Mouse (Mus musculus) adrenal gland (tissue): ENCODE data around the gene Mien1.

Experiments
- intact Hi-C: fragments of 180-260 bp; cut with DNase I; formaldehyde crosslinking; loops from one replicate; pipeline ENCODE4 v1.15.1; 2025
- long read RNA-seq, 2 experiments: library from polyadenylated mRNA; unstranded; transcript quantifications; one replicate each; pipeline ENCODE4 v2.0.0; 2020; ENCODE audit warnings: borderline replicate concordance in 1 of 2; ENCODE audit not compliant: insufficient replicate concordance in 1 of 2

The Mien1 gene
- long read RNA-seq, experiment 1, transcript Mien1-201 (4 exons, 747 nt): major isoform, 72 of 77 reads
- long read RNA-seq, experiment 1, partial matches to known transcripts: 3 of 77 reads
- long read RNA-seq, experiment 1, other reads (novel, unspliced or antisense): 2 of 77 reads
- long read RNA-seq, experiment 2, transcript Mien1-201 (4 exons, 747 nt): major isoform, 81 of 96 reads
- long read RNA-seq, experiment 2, partial matches to known transcripts: 13 of 96 reads
- long read RNA-seq, experiment 2, other reads (novel, unspliced or antisense): 2 of 96 reads

DNA sequence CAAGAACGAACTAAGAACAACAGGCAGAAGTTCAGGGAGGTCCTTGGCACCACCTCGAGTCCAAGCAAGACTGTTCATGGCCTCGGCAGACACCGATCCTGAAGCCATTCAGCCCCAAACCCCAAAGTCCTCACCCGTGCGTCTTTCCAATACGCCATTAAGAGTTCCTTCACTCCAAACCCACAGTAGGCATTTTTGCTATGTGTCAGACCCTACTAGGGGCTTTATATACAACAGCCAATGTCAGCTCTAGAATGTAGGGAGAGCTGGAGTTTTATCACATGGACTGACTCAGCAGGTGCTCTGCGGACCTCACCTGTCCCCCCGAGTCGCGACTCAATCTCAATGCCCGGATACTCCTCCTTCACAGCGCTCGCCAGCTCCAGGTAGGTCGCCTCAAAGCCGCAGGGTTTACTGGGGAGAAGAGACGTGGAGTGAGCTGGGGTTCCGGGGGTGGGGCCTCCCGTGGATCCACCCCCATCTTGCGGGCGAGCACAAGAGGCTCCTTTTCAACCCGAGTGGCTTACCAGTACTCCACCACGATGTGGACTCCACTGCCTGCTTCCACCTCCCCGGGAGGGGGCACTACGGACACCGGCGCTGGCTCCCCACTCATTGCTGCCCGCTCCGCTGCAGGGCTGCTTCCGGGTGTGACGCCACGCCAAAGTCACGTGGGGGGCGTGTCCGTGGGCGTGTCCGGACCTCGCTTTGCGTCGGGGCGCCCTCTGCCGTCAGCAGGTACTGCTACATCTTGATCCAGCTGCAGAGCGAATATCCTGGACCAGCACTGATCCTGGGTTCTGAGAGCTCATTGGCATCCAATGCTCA, at the start of gene Mien1:
Gene Mien1, minus strand, starts transcription at position 661 of the 828 bp plus-strand sequence.
- intact Hi-C loops: no loop called here

DNA sequence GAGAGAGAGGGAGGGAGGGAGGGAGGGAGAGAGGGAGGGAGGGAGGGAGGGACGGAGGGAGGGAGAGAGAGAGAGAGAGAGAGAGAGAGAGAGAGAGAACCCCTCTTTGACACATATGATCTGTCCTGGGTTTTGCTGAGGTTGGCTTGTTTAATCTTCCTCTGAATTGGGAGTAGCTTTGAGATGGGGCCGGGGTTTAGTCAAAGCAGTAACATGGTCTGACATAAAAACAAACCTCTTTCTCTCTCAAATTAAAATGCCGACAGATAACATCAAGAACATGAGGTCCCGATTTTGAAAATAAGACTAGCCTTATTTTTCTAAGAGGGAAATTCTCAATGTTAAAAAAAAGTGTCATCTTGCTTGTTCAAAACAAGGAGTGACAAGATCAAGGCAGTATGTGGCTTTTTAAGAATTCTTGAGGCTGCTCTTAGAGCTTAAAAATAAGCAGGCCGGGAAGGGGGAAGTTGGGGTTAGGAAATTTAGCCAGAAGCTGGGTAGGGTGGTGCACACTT, 48.8 kb upstream of the Mien1 start:
- intact Hi-C loops: no loop called here

DNA sequence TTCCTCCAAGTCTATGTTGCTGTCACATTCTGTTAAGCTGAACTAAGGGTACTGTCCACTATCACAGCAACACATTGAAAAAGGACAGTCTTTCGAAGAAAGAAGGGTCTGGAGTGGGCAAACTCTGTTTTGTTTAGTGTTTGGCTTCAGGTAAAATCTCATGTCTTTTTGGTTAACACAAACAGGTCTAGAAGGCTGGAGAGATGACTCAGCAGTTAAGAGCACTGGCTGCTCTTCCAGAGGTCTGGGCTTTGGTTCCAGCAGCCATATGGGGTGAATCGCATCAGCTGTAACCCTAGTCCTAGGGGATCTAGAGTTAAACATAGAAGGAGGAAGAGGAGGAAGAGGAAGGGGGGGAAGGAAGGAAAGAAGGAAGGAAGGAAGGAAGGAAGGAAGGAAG, 47.0 kb upstream of the Mien1 start:
- intact Hi-C loops: no loop called here

DNA sequence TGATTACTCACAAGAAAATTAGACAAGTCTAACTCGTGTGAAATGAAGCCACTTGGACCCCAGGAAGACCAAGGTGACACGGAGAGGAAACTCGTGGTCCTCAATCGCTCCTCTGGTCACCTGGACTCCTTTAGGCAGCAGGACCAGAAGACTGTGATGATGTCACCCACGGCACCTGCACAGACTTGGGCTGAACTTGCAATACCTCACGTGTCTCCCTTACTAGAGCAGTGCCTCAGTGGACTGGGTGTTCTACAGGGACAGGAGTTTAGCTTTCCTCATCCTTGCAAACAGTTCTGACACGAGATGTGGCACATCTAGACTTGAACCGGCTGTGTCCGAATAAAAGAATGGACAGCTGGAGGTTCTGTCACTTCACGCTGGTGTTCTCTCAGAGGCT, 43.3 kb upstream of the Mien1 start:
- intact Hi-C loops: no loop called here

DNA sequence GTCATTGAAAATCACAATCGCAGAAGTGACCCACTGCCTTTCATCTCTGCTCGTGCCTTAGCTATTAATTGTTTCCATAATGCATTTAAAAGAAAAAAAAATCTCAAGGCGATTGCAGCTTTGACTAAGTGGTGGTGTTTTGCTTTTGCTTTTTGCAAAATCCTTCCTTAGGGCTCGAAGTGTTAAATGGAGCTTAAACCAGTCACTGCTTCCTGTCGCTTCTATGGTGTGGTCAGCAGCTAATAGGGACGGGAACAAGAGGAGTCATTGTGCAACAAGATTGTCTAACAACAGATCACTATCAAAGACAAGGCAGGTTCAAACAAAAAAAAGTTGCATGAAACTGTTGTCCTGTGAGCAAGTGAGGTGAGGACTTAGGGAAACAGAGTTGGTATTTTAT, 42.4 kb upstream of the Mien1 start:
- intact Hi-C loops: no loop called here

DNA sequence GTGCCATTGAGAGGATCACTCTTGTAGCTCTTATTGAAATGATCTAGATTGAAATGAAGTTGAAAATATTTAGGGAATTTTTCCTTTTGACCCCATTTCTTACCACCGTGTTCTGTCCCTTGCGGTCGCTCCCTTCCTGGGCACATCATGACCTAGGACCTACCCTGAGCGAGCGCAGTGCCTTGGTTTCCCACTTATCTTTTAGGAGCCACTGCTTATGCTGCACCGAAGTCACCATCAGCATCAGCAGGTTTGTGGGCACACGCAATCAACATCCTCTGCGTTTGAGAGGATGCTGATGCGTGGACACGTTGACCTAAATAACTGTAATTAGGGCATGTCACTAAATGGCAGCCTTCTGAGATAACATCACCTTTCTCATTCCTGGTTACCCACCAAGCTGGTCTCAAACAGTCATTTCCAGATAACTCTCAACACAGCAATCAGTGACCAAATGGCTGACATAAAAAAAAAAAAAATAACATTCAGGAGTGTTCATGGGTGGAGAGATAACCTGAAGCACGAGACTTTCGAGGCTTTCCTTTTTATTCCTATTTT, 41.2 kb upstream of the Mien1 start:
- intact Hi-C loops: no loop called here

DNA sequence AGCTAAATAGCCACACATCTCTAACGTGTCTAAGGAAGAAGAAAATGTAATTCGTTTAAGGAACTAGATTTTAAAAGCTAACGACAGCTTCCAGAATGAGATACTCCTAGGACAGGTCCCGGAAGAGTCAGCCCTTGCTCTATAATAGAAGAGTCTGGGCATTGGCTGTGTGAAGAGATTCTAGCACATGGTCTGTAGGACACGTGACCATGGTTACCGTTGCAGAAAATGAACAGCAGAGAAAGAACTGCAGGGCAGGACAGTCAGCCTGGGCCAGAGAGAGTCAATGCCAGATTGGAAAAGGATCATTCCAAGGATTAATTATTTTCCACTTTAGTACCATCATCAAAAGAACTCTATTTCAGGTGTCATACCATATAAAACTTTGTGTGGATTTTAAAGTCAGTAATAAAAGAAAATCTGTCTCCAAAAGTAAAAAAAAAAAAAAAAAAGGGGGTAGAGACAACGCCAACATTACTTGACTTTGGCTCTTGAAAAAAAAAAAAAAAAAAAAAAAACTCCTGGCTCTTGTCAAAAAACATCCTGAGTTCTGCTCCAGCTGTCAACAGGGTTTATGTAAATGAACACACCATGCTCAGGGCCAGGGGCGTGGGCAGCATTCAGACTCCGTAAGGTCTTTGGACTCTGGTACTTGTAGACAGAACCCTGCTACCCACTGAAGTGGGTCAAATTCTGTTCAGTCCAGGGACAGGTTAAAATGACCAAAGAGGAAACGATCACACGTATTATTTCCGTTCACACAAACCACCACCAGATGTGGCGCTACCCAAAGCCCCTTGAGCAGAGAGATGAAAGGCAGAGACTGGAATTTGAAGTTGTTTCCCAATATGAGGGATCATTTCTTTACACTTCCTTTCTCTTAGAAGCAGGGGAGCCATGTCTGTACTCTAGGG, 40.5 kb upstream of the Mien1 start:
- intact Hi-C loops: no loop called here

DNA sequence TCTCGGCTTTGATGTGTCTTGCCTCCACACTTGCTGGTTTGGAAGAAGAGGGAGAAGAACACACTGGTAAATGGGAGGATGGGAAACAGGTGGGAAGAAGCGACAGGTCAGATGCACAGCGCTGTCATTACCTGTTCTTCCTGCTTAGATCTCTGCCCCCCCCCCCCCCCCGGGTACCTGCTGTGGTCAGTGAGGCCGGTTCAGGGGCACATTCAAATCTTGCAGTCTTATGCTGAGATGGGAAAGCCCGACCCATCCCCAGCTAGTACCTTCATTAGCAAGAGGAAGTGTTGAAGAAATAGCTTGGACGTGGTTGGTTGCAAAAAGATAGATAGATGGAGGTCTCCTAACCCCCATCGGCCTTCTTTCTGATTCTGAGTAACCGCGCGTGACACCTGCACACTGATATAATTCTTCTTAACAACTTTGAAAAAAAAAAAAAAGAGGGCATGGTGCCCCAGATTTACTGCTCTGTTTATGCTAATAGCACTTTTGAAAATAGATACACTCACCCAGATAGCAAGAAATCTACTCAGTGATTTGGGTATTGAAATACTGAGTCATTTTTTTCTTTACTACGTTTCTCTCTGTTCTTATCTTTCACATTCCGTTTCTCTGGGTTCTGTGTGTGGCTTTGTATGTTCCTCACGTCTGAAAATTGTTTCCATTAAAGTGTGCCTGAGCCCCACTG, 38.4 kb upstream of the Mien1 start:
- intact Hi-C loops: no loop called here

DNA sequence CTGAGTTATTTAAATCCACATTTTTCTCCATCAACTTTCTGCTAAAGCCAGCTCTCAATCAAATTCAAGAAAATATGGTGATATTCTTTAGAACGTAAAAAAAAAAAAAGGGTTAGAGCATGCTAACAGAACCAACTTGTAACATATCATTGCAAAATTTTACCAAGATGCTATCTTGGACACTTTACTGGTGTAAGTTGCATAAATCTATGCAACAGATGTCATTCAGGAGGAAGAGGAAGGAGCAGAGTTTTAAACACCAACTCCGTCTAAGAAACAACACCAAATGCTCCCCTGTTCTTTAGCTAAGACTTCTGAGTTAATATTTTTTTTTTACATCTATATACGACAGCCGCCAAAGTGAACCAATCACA, 37.6 kb upstream of the Mien1 start:
- intact Hi-C loops: no loop called here

DNA sequence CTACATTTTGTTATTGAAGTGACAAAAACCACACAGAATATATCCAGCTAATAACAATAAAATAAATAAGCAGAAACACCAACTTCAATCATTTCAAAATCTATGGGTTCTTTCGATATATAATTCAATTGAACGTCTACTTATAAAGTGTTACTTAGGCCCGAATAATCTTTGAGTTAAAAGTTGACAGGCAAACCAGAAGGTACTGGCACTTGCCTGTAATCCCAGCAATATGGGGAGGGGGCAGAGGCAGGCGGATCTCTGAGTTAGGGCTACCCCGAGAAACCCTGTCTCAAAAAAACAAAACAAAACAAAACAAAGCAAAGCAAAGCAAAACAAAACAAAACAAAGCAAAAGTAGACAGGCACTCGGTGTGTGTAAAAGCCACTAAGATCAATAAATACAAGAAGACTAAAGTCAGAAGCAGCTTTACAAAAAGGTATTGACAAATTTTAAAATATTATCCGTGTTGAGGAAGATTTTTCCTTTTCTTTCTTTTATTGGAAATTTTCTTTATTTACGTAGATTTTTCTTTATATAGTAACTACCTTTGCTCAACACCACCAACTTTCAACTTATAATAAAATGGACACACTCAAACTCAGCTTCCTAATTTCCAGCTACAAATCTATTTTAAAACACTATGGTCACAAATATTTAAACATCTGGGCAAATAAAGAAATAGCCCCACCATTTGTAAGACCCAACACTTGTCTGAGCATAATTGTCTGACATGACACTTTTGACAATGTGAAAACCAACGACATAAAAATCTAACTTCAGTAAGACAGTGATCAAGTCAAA, 37.0 kb upstream of the Mien1 start:
- intact Hi-C loops: no loop called here

DNA sequence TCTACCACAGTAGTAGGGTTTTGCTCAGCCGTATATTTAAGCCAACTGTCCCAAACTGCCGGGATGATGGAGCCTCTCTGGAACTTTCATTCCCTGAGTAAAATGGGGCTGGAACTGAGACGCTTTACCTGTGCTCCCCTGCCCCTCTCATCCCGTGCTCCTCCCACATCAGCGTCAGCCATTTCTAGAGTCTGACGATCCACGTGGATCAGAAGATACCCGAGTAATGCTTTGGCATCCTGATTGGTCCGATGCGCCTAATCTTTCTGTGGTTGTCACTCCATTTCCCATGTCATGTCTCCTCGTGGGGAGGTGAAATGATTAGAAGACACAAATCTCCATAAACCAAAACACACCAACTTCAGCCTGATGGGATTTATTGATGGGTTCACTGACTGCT, 36.2 kb upstream of the Mien1 start:
- intact Hi-C loops: no loop called here

DNA sequence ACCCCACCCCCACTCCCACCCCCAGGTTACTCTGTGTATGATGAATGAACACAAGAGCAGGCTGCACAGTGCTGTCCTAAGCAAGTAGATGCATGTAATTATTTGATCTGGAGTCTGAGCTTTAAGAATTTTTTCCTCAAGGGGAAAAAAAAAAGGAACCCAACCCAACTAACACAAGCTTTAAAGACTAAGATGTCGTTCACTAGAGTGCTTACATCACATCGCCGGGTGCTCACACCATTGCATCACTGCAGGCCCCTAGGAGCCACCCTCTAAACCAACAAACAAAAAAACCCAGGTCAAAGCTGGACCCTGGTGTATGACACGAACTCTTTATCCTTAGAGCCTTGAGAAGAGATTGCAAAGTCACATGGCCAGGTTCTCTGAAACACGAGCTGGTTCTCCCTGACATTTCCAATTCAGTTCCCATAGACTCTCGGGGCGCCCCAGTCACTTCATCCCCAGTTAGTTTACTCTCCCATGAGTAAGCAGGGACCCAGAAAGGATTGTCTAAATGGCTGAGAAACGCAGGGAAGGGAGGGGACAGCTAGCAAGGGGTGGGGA, 35.2 kb upstream of the Mien1 start:
- intact Hi-C loops: no loop called here

DNA sequence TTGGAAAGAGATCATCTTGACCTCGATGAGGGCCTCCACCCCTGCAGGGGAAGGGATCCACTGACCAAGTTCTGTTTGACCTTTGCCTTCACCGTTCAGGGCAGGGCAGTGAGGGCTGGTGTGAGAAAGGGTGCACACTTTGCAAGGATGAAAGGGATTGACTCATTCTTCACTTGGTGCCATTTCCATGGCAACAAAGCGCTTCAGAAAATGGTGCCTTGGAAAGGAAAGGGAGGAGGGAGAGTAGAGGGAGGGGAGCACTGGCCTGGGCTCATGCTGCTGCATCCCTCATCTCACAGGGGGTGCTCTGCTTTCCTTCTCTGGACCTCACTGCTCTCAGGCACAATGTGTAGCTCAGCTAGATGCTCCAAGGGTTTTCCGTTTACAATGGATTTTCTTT, 33.9 kb upstream of the Mien1 start:
- intact Hi-C loops: no loop called here

DNA sequence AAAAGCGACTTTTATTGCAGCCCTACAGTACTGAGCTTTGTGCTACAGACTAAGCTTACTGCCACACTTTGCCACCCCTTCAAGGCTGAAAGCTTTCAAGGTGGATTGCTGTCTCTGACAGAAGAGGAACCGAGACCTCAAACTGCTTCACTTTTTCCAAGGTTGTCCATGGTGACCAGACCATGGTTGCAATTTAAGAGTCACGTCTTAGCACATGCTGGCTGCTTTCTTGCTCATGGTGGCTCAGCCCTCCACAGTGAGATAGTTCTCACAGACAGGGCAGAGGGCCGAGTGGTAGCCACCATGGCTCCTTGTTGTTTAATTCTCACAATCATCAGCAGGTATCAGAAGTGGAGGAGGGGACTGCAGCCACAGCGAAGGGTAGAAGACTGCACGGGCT, 32.0 kb upstream of the Mien1 start:
- intact Hi-C loops: no loop called here

DNA sequence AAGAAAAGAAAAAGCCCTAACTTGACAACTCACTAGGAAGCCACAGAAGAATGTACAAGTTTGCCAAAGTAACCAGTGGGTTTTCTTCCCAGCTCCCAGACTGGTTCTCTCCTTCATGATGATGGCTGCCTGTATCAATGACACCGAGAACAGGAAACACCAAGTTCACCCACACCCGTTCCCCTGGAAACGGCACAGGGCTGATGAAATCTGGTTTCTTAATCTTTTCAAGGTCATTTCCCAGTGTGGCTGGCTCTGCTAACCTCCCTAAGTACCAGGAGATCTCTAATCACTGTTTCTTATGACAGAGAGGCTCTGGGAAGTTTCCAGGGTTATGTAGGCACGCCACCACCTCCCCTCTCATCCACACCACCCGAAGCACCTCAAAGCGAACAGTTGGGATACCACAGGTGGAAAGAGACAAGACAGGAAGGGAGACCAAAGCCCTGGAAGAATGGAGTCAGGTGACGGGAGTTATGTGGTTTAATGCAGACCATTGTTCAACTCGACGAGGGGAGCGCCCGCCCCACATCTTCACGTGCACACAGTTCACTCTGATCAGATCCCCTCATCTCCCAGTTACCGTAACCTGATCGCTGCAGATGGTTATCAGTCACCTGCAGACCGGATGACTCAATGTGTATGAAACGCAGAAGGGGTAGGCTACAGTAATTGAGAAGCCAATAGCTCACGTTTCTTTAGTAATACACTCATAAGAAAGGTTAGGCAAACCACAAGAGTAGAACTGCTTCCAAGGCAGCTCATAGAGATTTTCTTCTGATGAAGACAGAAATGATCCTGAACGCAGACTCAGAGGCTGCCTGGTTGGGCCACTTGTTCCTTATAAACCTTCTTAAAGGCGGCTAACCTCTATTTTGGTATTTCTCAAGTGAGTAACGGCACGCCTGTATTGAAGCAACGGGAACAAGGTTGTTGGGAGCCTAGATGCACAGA, 31.2 kb upstream of the Mien1 start:
- intact Hi-C loops: no loop called here

DNA sequence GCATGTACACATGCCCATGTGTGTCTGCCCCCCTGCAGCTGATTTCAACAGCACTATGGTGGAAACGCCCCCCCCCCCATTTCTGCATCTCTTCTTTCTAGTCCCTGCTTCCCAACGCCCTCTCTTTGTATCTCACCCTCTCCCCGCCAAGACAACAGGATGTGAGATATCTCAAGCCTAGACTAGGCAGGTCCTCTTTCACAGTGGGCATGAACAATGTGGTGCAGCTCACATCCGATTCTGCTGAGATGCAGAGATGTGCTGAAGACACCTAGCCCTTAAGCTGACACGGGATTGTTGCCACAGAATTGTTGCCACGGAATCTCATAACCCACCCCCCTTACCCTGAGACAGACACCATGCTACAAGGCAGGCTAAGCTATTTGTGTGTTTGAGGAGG, 25.7 kb upstream of the Mien1 start:
- intact Hi-C loops: no loop called here

DNA sequence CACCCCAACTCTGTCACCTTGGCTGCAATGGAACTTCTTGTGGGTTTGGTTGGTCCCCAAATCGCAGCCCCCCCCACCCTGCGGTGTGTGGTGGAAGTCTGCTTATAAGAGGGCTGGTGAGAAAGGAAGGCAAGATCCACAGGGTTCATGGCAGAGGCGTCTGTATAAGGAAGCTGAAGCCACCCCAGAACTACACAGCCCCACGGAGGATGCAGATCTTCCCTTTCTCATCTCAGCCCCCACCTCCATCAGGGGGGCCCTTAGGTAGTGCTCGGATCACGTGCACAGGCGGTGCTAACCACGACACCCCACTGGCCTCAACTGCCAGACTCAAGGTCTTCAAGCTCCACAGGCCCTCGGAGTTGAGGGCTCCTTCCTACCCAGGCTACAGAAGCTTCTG, 25.1 kb upstream of the Mien1 start:
- intact Hi-C loops: no loop called here

DNA sequence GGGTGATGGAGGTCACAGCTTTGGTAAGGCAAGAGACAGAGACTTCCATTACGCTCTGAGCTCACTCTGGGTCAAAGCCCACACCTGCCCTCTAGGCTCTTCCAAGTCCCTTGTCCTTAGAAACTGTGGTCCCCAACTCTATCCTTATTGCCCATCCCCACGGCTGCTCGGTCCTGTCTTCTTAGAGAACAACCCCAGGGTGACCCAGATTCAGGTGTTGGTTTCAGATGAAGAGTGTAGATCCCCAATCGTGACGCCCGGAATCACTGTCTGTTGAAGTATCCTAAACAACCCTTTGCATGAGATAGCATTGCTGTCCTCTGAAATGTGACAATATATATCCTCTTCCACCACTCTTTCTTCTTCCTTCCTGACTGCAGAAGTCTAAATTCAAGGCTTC, 23.5 kb upstream of the Mien1 start:
- intact Hi-C loops: no loop called here
